Mouse (Mus musculus) small intestine, adult 2 months (tissue): ENCODE results near the gene Gm38431. TPM values are rescaled to one million over a fixed set of nuclear protein-coding genes. Genes with fewer than 3 reads are reported as not detected.

ENCODE experiments used
- H3K27ac ChIP-seq: fragments of 200-500 bp; 2 replicates; pipeline ENCODE4 v1.5.1; 2012; ENCODE audit warnings: low read depth, low read length, control low read depth, inconsistent platforms; ENCODE audit not compliant: insufficient read depth
- H3K27me3 ChIP-seq: fragments of 200-500 bp; 2 replicates; pipeline ENCODE4 v1.6.1; 2012; ENCODE audit warnings: mild to moderate bottlenecking, moderate library complexity, low read length, inconsistent platforms; ENCODE audit not compliant: control insufficient read depth, insufficient read depth
- H3K36me3 ChIP-seq: fragments of 200-500 bp; 2 replicates; pipeline ENCODE4 v1.6.1; 2012; ENCODE audit warnings: mild to moderate bottlenecking, low read length, control low read depth, inconsistent platforms; ENCODE audit not compliant: control insufficient read depth, insufficient read depth
- H3K4me1 ChIP-seq: fragments of 200-500 bp; 2 replicates; pipeline ENCODE4 v1.6.1; 2012; ENCODE audit warnings: low read length, inconsistent platforms, mixed read lengths; ENCODE audit not compliant: control insufficient read depth, insufficient read depth, insufficient read length
- H3K4me3 ChIP-seq: fragments of 200-500 bp; 2 replicates; pipeline ENCODE4 v1.5.1; 2012; ENCODE audit warnings: low read depth, mild to moderate bottlenecking, control low read depth, inconsistent platforms, low read length, moderate library complexity
- CTCF ChIP-seq: fragments of 200-500 bp; IDR thresholded peaks from 2 replicates; pipeline ENCODE4 v1.5.1; 2012; ENCODE audit warnings: low read depth, mild to moderate bottlenecking, control low read depth, inconsistent platforms, low read length, moderate library complexity, mixed read lengths; ENCODE audit not compliant: insufficient replicate concordance, insufficient read length; ENCODE audit errors: extremely low read depth
- POLR2A ChIP-seq: fragments of 200-500 bp; IDR thresholded peaks from 2 replicates; pipeline ENCODE4 v1.6.1; 2012; ENCODE audit warnings: low read depth, mild to moderate bottlenecking, control low read depth, inconsistent platforms, low read length, moderate library complexity
- WGBS: fragments of 180-500 bp; shearing (Covaris S2); methylation state at CpG from one replicate; pipeline ENCODE4 v1.1.7; 2018; 5-methylcytosine and 5-hydroxymethylcytosine counted together
- polyA plus RNA-seq: library from polyadenylated mRNA; depleted of rRNA; stranded (reverse); fragments of >200 nt; gene quantifications from 2 replicates; pipeline ENCODE4 v1.2.3, GENCODE M21; 2012; rRNA removed

Gene Gm38431
- polyA plus RNA-seq = 6.2 and 21.8 TPM in 2 replicates

GRCm38 (mm10) chr9:21091707-21092320, at the start of gene Gm38431, which contains the start of gene Raver1:
TSS of gene Gm38431 (minus strand) at chr9:21091997.
TSS of gene Raver1 (minus strand) at chr9:21092008.
- Histone ChIP-seq H3K36me3 (peaks cover 27% of the 10 kb centered on the region), H3K27ac (peak within 1 kb of the TSS; percentile 87), H3K27me3 (no peaks in the 10 kb centered on the region), H3K4me1 (peaks cover 17% of the 10 kb centered on the region; the same call in 1 of the 2 replicates), H3K4me3 (peak within 1 kb of the TSS; percentile 88)
- TF ChIP-seq CTCF = no peak
- TF ChIP-seq POLR2A = peak; percentile 88
- WGBS = under 1% methylated on average over 54 of the region's 54 CpGs

- Histone ChIP-seq H3K27me3 (no peaks in the 10 kb centered on the region), H3K36me3 (peaks cover 39% of the 10 kb centered on the region), H3K27ac (no peak overlapping the region), H3K4me3 (no peak overlapping the region), H3K4me1 (peaks cover 6% of the 10 kb centered on the region)
- 68% methylated on average over 4 of the region's 4 CpGs for WGBS
- no peak for TF ChIP-seq POLR2A
- no peak for TF ChIP-seq CTCF
Measured at GRCm38 (mm10) chr9:21138386-21138785, 46.6 kb upstream of the Gm38431 start.

- peak; percentile 60; the same call in 1 of the 2 replicates for TF ChIP-seq CTCF
- TF ChIP-seq POLR2A = no peak
- no peaks in the 10 kb centered on the region for H3K27me3 ChIP-seq
- H3K36me3 ChIP-seq = peaks cover 28% of the 10 kb centered on the region
- H3K4me3 ChIP-seq = no peak overlapping the region
- H3K27ac ChIP-seq = no peak overlapping the region
- peaks cover 6% of the 10 kb centered on the region for H3K4me1 ChIP-seq
- WGBS = 46% methylated on average over 3 of the region's 3 CpGs
Measured at GRCm38 (mm10) chr9:21137229-21137628, 45.4 kb upstream of the Gm38431 start.

GRCm38 (mm10) chr9:21136401-21136800, 44.6 kb upstream of the Gm38431 start:
- Histone ChIP-seq H3K4me1 (peaks cover 8% of the 10 kb centered on the region), H3K4me3 (no peak overlapping the region), H3K36me3 (peaks cover 23% of the 10 kb centered on the region), H3K27ac (peak overlapping the region; percentile 54), H3K27me3 (no peaks in the 10 kb centered on the region)
- 64% methylated on average over 6 of the region's 6 CpGs for WGBS
- no peak for TF ChIP-seq POLR2A

- H3K27me3 ChIP-seq = no peaks in the 10 kb centered on the region
- H3K36me3 ChIP-seq = peaks cover 20% of the 10 kb centered on the region
- no peak overlapping the region for H3K4me3 ChIP-seq
- 30% methylated on average over 1 of the region's 1 CpGs for WGBS
- peaks cover 9% of the 10 kb centered on the region for H3K4me1 ChIP-seq
- TF ChIP-seq CTCF = no peak
- TF ChIP-seq POLR2A = no peak
- H3K27ac ChIP-seq = peak overlapping the region; percentile 54
Measured at GRCm38 (mm10) chr9:21135941-21136381, 44.2 kb upstream of the Gm38431 start.

- peaks cover 9% of the 10 kb centered on the region for H3K4me1 ChIP-seq
- TF ChIP-seq CTCF (no peak), POLR2A (no peak)
- peaks cover 14% of the 10 kb centered on the region for H3K36me3 ChIP-seq
- no peak overlapping the region for H3K4me3 ChIP-seq
- H3K27ac ChIP-seq = peak overlapping the region; percentile 54
- 73% methylated on average over 4 of the region's 4 CpGs for WGBS
- H3K27me3 ChIP-seq = no peaks in the 10 kb centered on the region
Measured at GRCm38 (mm10) chr9:21135329-21135890, 43.6 kb upstream of the Gm38431 start.

GRCm38 (mm10) chr9:21134595-21135328, 43.0 kb upstream of the Gm38431 start:
- Histone ChIP-seq H3K27me3 (no peaks in the 10 kb centered on the region), H3K4me3 (no peak overlapping the region), H3K27ac (0 out of 2 replicates have a peak overlapping the region, but pooled peaks have one; percentile 2), H3K4me1 (peaks cover 12% of the 10 kb centered on the region), H3K36me3 (peaks cover 8% of the 10 kb centered on the region)
- 45% methylated on average over 9 of the region's 9 CpGs for WGBS
- TF ChIP-seq POLR2A (no peak), CTCF (no peak)
